In genomic region chr14:27602136-27602535, GRCm38 (mm10) we compare ENCODE assay signal across 15 mouse cellular contexts. TPM values are rescaled to one million over a fixed set of nuclear protein-coding genes. Genes with fewer than 3 reads are reported as not detected.
DNase-seq lines count a peak whose midpoint lies in the region; ATAC-seq and TF ChIP-seq lines count a peak whose summit lies in the region.
"Had no signal": no experiment of that assay in that cellular context is flagged by ENCODE, and none has a peak within 500 bp of the region (broad histone marks: within the 10 kb centered on the region; RNA-seq: fewer than 3 reads in every experiment).

No protein-coding gene starts in this region.

- no peaks in the 10 kb centered on the region for H3K27me3 ChIP-seq in hindbrain, postnatal 0 days (ENCODE audit: insufficient read depth, low read length)
- H3K27me3 ChIP-seq in hindbrain, embryonic 12.5 days: no peaks in the 10 kb centered on the region
- H3K27me3 ChIP-seq: heart, embryonic 15.5 days; megakaryocyte, embryonic 14.5 days had no signal

- peak; percentile 28 for DNase-seq in hindbrain, postnatal 0 days (ENCODE audit: low spot score)
- DNase-seq in right cerebral cortex, adult 18-20 months: peak; percentile 26
- DNase-seq in right cerebral cortex, postnatal 10 days (ENCODE audit: low spot score in 2 of 2): no peak
- DNase-seq in adrenal gland, postnatal 36 days: peak; percentile 79 to 84
- no peak for DNase-seq in thymus, postnatal 10 days (ENCODE audit: low spot score in 2 of 2)
- no peak for DNase-seq in Muller cell, postnatal 12 days (ENCODE audit: inconsistent ontology term)
- DNase-seq: kidney, adult 11 months; kidney, postnatal 25 days; layer of hippocampus, postnatal 36 days had no signal

- 65% methylated on average over 13 of the region's 13 CpGs for WGBS in hindbrain, postnatal 0 days
- WGBS in hindbrain, embryonic 12.5 days: 72% methylated on average over 13 of the region's 13 CpGs

- H3K36me3 ChIP-seq in hindbrain, postnatal 0 days (ENCODE audit: insufficient read depth, low read length): no peaks in the 10 kb centered on the region
- H3K36me3 ChIP-seq in hindbrain, embryonic 12.5 days: no peaks in the 10 kb centered on the region
- H3K36me3 ChIP-seq: heart, embryonic 15.5 days had no signal

- no peak overlapping the region for H3K27ac ChIP-seq in hindbrain, postnatal 0 days
- H3K27ac ChIP-seq in hindbrain, embryonic 12.5 days: no peak overlapping the region
- H3K27ac ChIP-seq: heart, embryonic 15.5 days; hindbrain, embryonic 14.5 days had no signal

- no peak overlapping the region for H3K4me2 ChIP-seq in hindbrain, postnatal 0 days (ENCODE audit: low read depth, low read length)
- H3K4me2 ChIP-seq in hindbrain, embryonic 12.5 days (replicated peaks): no peak overlapping the region
- H3K4me2 ChIP-seq: heart, embryonic 15.5 days; hindbrain, embryonic 14.5 days; liver, embryonic 11.5 days had no signal

- TF ChIP-seq CTCF in hindbrain, postnatal 0 days (IDR thresholded peaks at IDR 0.05; ENCODE audit: low read depth): no peak

- H3K9ac ChIP-seq in hindbrain, postnatal 0 days (replicated peaks; ENCODE audit: low read length): no peak overlapping the region
- no peak overlapping the region for H3K9ac ChIP-seq in hindbrain, embryonic 12.5 days
- H3K9ac ChIP-seq: heart, embryonic 15.5 days; hindbrain, embryonic 14.5 days had no signal

- H3K4me1 ChIP-seq in hindbrain, postnatal 0 days (ENCODE audit: insufficient read depth, low read length): no peaks in the 10 kb centered on the region
- H3K4me1 ChIP-seq in hindbrain, embryonic 12.5 days: no peaks in the 10 kb centered on the region
- H3K4me1 ChIP-seq: heart, embryonic 15.5 days; megakaryocyte, embryonic 14.5 days had no signal

- no peaks in the 10 kb centered on the region for H3K9me3 ChIP-seq in hindbrain, postnatal 0 days (ENCODE audit: low read length)
- H3K9me3 ChIP-seq in hindbrain, embryonic 12.5 days (replicated peaks): no peaks in the 10 kb centered on the region
- H3K9me3 ChIP-seq: heart, embryonic 15.5 days; megakaryocyte, embryonic 14.5 days had no signal

- H3K4me3 ChIP-seq in hindbrain, postnatal 0 days (ENCODE audit: low read length): no peak overlapping the region
- no peak overlapping the region for H3K4me3 ChIP-seq in hindbrain, embryonic 12.5 days
- H3K4me3 ChIP-seq: heart, embryonic 15.5 days; megakaryocyte, embryonic 14.5 days had no signal

- no peak for ATAC-seq in hindbrain, postnatal 0 days
- ATAC-seq in hindbrain, embryonic 12.5 days (ENCODE audit: low FRiP score): no peak
- ATAC-seq: lung, postnatal 0 days had no signal

RNA-seq across cellular contexts. Expression of gene Erc2, which starts 20.1 kb away (rescaled TPM):
- total RNA-seq in hindbrain, postnatal 0 days (2014; rRNA removed): 59.1 and 71.0 TPM in 2 replicates
- 97.5 and 104 TPM in 2 replicates for polyA plus RNA-seq in hindbrain, postnatal 0 days (2015; fragmentation: Nextera tagmentation; extraction: Ambion mirVana)
- 36.0 and 39.4 TPM in 2 replicates for polyA plus RNA-seq in hindbrain, embryonic 12.5 days (2016; fragmentation: Nextera tagmentation; extraction: Ambion mirVana)
- 10 to 100 TPM in 1 of 2 experiments, 1 to 10 TPM in 1; 4.7 to 10.2 TPM for total RNA-seq in adrenal gland, postnatal 36 days (2021)

Comparison
In these comparisons a context has a peak if more than half of its experiments do, and no peak if none do; other contexts are left out.
1. DNase-seq: peak in hindbrain, postnatal 0 days (single experiment), right cerebral cortex, adult 18-20 months (single experiment) and adrenal gland, postnatal 36 days (2 of 2); none in right cerebral cortex, postnatal 10 days (0 of 2), thymus, postnatal 10 days (0 of 2) and Muller cell, postnatal 12 days (single experiment).